Mouse (Mus musculus) ES-E14 (cell line): Measurements from ENCODE around the gene Tbc1d23. TPM values are rescaled to one million over a fixed set of nuclear protein-coding genes. Genes with fewer than 3 reads are reported as not detected.

ENCODE experiments used
- DNase-seq: peaks from one replicate; pipeline ENCODE4 v3.0.0-alpha.2; 2013; ENCODE audit warnings: low read depth, low spot score
- H3K27ac ChIP-seq: 2 replicates; pipeline ENCODE4 v1.5.1; 2012; ENCODE audit warnings: low read depth, mild to moderate bottlenecking, low read length, moderate library complexity, mixed read lengths; ENCODE audit not compliant: poor library complexity, insufficient read depth, severe bottlenecking
- H3K36me3 ChIP-seq: 2 replicates; pipeline ENCODE4 v1.6.1; 2012; ENCODE audit warnings: mild to moderate bottlenecking, low read length, moderate library complexity, mixed read lengths; ENCODE audit not compliant: control insufficient read depth, poor library complexity, insufficient read depth, severe bottlenecking
- H3K4me1 ChIP-seq, 2 experiments: fragments of 150-350 bp in 1 of 2; sonication (generic) in 1 of 2; 2 replicates each; pipeline ENCODE4 v1.6.1; 2012; ENCODE audit warnings: low read length in 2 of 2, mild to moderate bottlenecking in 1 of 2, mixed read lengths in 1 of 2; ENCODE audit not compliant: control insufficient read depth in 2 of 2, insufficient read depth in 2 of 2, poor library complexity in 1 of 2
- H3K4me3 ChIP-seq, 2 experiments: fragments of 150-350 bp in 1 of 2; sonication (generic) in 1 of 2; 2 replicates each; pipeline ENCODE4 v1.5.1; 2012; ENCODE audit warnings: low read length in 2 of 2, low read depth in 1 of 2, mild to moderate bottlenecking in 1 of 2, mixed read lengths in 1 of 2; ENCODE audit not compliant: insufficient read depth in 1 of 2, poor library complexity in 1 of 2, severe bottlenecking in 1 of 2
- H3K9ac ChIP-seq: 2 replicates; pipeline ENCODE4 v1.6.1; 2012; ENCODE audit warnings: low read depth, mild to moderate bottlenecking, low read length, mixed read lengths; ENCODE audit not compliant: poor library complexity, insufficient read depth, severe bottlenecking
- H3K9me3 ChIP-seq: fragments of 150-350 bp; sonication (generic); 2 replicates; pipeline ENCODE4 v1.6.1; 2012; ENCODE audit warnings: low read depth, mild to moderate bottlenecking, low read length; ENCODE audit not compliant: control insufficient read depth, insufficient read depth
- CHD2 ChIP-seq: IDR thresholded peaks from 2 replicates; pipeline ENCODE4 v1.6.1; 2014; ENCODE audit warnings: mild to moderate bottlenecking, low read depth, low read length, inconsistent platforms
- HCFC1 ChIP-seq: IDR thresholded peaks from 2 replicates; pipeline ENCODE4 v1.6.1; 2012; ENCODE audit warnings: low read length, inconsistent platforms, borderline replicate concordance; ENCODE audit not compliant: insufficient read depth
- MAFK ChIP-seq: IDR thresholded peaks from 2 replicates; pipeline ENCODE4 v1.6.1; 2014; ENCODE audit warnings: mild to moderate bottlenecking, low read depth, low read length, inconsistent platforms; ENCODE audit not compliant: insufficient read depth
- ZC3H11A ChIP-seq: IDR thresholded peaks from 2 replicates; pipeline ENCODE4 v1.6.1; 2012; ENCODE audit warnings: low read depth, mild to moderate bottlenecking, inconsistent platforms, low read length, borderline replicate concordance
- ZNF384 ChIP-seq: IDR thresholded peaks from 2 replicates; pipeline ENCODE4 v1.6.1; 2012; ENCODE audit warnings: low read depth, low read length, inconsistent platforms
- in situ Hi-C, 2 experiments: fragments of 600-800 bp; cut with MboI; formaldehyde crosslinking; loops; one replicate each; pipeline ENCODE4 v1.15.1; 2025; ENCODE audit warnings: low sequenced_read_pairs in 2 of 2, inconsistent platforms in 1 of 2; ENCODE audit not compliant: unreplicated experiment in 2 of 2
- total RNA-seq: library from RNA; depleted of rRNA; stranded (reverse); fragments of 300-350 nt; gene quantifications from 2 replicates; pipeline ENCODE4 v1.2.3, GENCODE M21; 2012

The Tbc1d23 gene
- total RNA-seq, 1 experiment: 31.1 TPM

DNA sequence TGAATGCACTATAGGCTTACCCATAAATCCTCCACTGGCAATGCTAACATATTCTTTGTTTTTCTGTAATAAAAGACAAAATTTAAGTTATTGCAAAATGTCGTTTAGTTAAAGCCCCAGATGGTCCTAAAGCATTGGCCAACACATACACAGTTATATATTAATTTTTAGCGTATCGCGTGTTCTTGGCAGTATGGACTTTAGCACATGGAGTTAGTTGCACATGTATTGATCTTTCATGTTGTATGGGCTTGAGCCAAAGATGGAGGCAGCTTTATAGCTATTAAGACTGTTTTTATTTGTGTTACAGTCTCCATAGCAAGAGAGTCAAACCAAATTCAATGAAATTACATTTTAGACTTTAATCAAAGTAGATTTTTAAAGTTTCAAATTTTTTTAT, 44.7 kb downstream of the Tbc1d23 start:
- H3K9me3 ChIP-seq: no peaks in the 10 kb centered on the region
- TF ChIP-seq ZNF384 (no peak), CHD2 (no peak), MAFK (no peak), ZC3H11A (no peak), HCFC1 (no peak)
- no peak overlapping the region for H3K27ac ChIP-seq
- no peak overlapping the region for H3K4me3 ChIP-seq
- no peak overlapping the region for H3K9ac ChIP-seq
- H3K36me3 ChIP-seq: peaks cover 2% of the 10 kb centered on the region
- no peak for DNase-seq
- no peaks in the 10 kb centered on the region for H3K4me1 ChIP-seq
- in situ Hi-C loops: no loop called here

GRCm38 (mm10) chr16:57182037-57182436, 49.3 kb downstream of the Tbc1d23 start:
- Histone ChIP-seq H3K36me3 (no peaks in the 10 kb centered on the region; the same call in 1 of the 2 replicates), H3K9ac (no peak overlapping the region), H3K9me3 (no peaks in the 10 kb centered on the region), H3K4me3 (no peak overlapping the region), H3K4me1 (peaks cover 2% of the 10 kb centered on the region in 2 experiments; a peak in 1 of 4 replicates), H3K27ac (no peak overlapping the region)
- no peak for DNase-seq
- TF ChIP-seq MAFK: no peak
- TF ChIP-seq ZC3H11A: no peak
- TF ChIP-seq HCFC1: no peak
- TF ChIP-seq CHD2: no peak
- no peak for TF ChIP-seq ZNF384
- in situ Hi-C loops: no loop called here

DNA sequence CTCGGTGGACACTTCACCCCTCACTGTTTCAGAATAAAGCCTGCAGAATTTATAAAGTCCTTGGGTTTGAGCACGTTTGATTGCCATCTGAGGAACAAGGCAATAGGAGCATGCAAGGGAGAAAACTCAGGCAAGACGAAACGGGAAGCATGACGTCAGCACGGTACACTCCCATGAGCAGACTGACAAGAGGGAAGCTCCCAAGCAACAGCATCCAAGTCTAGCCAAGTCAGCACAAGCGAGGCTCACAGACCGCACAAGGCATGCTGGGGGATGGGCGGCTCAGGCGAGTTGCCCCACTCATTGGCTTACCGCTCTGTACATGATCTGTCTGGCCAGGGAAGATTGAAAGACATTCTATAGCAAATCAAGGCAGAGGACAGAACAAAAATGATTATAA, 50.1 kb downstream of the Tbc1d23 start:
- H3K9ac ChIP-seq: no peak overlapping the region
- no peak for DNase-seq
- in situ Hi-C loops: no loop called here
- H3K4me3 ChIP-seq: no peak overlapping the region
- H3K4me1 ChIP-seq: peaks cover 5% of the 10 kb centered on the region in 2 experiments; a peak in 2 of 4 replicates
- H3K9me3 ChIP-seq: no peaks in the 10 kb centered on the region
- no peaks in the 10 kb centered on the region for H3K36me3 ChIP-seq
- TF ChIP-seq ZNF384 (no peak), MAFK (peak; percentile 81), HCFC1 (no peak), ZC3H11A (no peak), CHD2 (no peak)
- H3K27ac ChIP-seq: no peak overlapping the region

DNA sequence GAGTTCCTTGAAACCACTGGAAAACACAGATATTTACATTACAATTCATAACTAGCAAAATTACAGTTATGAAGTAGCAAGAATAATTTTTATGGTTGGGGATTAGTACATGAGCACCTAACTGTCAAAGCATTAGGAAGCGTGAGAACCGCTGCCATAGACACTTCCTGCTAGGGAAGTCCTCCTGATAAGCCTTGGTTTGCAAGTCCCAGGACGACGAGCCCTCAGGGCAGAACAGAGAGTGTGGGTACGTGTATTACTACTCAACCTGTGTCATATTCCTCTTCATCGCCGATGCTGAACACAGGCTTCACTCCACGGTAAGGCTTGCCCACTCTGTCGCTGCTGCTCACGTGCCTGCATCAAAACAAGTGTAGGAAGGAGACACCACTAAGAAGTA, 53.6 kb downstream of the Tbc1d23 start:
- no peak for TF ChIP-seq HCFC1
- no peak for TF ChIP-seq ZNF384
- no peak for TF ChIP-seq MAFK
- no peak for TF ChIP-seq CHD2
- TF ChIP-seq ZC3H11A: no peak
- no peak for DNase-seq
- Histone ChIP-seq H3K4me3 (no peak overlapping the region), H3K9me3 (no peaks in the 10 kb centered on the region), H3K27ac (no peak overlapping the region), H3K9ac (no peak overlapping the region), H3K4me1 (peaks cover 7 to 8% of the 10 kb centered on the region in 2 experiments; a peak in 2 of 4 replicates), H3K36me3 (no peaks in the 10 kb centered on the region)
- in situ Hi-C loops: no loop called here

- DNase-seq: no peak
- Histone ChIP-seq H3K36me3 (0 out of 2 replicates have a peak, but pooled peaks cover 3% of the 10 kb centered on the region), H3K4me1 (peaks cover 7 to 8% of the 10 kb centered on the region in 2 experiments; a peak in 2 of 4 replicates), H3K4me3 (no peak overlapping the region), H3K27ac (no peak overlapping the region), H3K9ac (no peak overlapping the region), H3K9me3 (no peaks in the 10 kb centered on the region)
- in situ Hi-C loops: no loop called here
- no peak for TF ChIP-seq MAFK
- TF ChIP-seq CHD2: no peak
- peak; percentile 81; the same call in 1 of the 2 replicates for TF ChIP-seq ZNF384
- peak; percentile 63 for TF ChIP-seq ZC3H11A
- no peak for TF ChIP-seq HCFC1
These were observed 54.0 kb downstream of the Tbc1d23 start for GRCm38 (mm10) chr16:57177254-57177653.
